Mouse (Mus musculus) limb, embryonic 13.5 days (tissue): ENCODE measurements at regions not wholly inside any gene's neighbourhood (a gene's known extent, or its start where the extent isn't known, plus 50 kb on each side); places are given as distances from the start of the nearest gene placed in this dataset.
"Not testable (repeated sequence)": the region's sequence is repeated elsewhere in the genome, so short reads cannot be mapped to it uniquely, and the experiment has no call there.

ENCODE experiments used
- ATAC-seq: fragments of 200-750 bp; cut with Nextera tagmentation; 2 replicates; pipeline ENCODE4 v1.8.0; 2017; ENCODE audit warnings: low read depth, moderate number of reproducible peaks, moderate TSS enrichment; ENCODE audit not compliant: low FRiP score
- H3K27ac ChIP-seq: fragments of 300-500 bp; sonication (generic); 2 replicates; pipeline ENCODE4 v1.5.1; 2015; ENCODE audit warnings: inconsistent platforms, mild to moderate bottlenecking, moderate library complexity
- H3K27me3 ChIP-seq: fragments of 300-500 bp; sonication (generic); 2 replicates; pipeline ENCODE4 v1.6.1; 2015; ENCODE audit warnings: mild to moderate bottlenecking, inconsistent platforms
- H3K36me3 ChIP-seq: fragments of 300-500 bp; sonication (generic); 2 replicates; pipeline ENCODE4 v1.6.1; 2015; ENCODE audit warnings: inconsistent platforms, mild to moderate bottlenecking, moderate library complexity
- H3K4me1 ChIP-seq: fragments of 300-500 bp; sonication (generic); 2 replicates; pipeline ENCODE4 v1.6.1; 2015; ENCODE audit warnings: inconsistent platforms
- H3K4me2 ChIP-seq: fragments of 300-500 bp; sonication (generic); replicated peaks from 2 replicates; pipeline ENCODE4 v1.6.1; 2015; ENCODE audit warnings: inconsistent platforms, mild to moderate bottlenecking, moderate library complexity
- H3K4me3 ChIP-seq: fragments of 300-500 bp; sonication (generic); 2 replicates; pipeline ENCODE4 v1.5.1; 2015; ENCODE audit warnings: moderate library complexity, mild to moderate bottlenecking, inconsistent platforms
- H3K9ac ChIP-seq: fragments of 300-500 bp; sonication (generic); 2 replicates; pipeline ENCODE4 v1.6.1; 2015; ENCODE audit warnings: mild to moderate bottlenecking, inconsistent platforms
- H3K9me3 ChIP-seq: fragments of 300-500 bp; sonication (generic); 2 replicates; pipeline ENCODE4 v1.6.1; 2016; ENCODE audit warnings: inconsistent platforms
- WGBS: fragments of 180-500 bp; shearing (Covaris S2); methylation state at CpG from one replicate; pipeline ENCODE4 v1.1.7; 2015; 5-methylcytosine and 5-hydroxymethylcytosine counted together

DNA sequence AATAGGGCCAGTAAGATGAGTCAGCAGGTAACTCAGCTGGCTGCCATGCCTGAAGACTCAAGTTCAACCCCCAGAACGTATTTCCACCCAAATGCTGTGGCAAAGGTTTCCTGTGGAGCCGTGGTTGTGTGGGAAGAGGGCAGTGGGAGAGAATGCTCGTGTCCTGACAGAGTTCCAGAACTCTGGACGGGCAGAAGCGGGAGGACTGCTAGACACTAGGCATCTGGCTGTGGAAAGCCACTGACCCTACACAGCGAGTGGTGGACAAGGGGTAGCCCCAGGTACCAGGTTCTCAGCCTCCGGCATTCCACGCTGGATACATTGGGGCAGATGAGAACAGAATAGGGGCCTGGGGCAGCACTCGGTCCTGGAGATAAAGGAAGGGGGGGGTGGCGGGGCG is 69.6 kb upstream of the Acsl3 start:
- no peak for ATAC-seq
- Histone ChIP-seq H3K36me3 (no peaks in the 10 kb centered on the region), H3K4me2 (no peak overlapping the region), H3K27me3 (no peaks in the 10 kb centered on the region), H3K9me3 (no peaks in the 10 kb centered on the region), H3K4me3 (no peak overlapping the region), H3K27ac (no peak overlapping the region), H3K4me1 (0 out of 2 replicates have a peak, but pooled peaks cover 8% of the 10 kb centered on the region), H3K9ac (no peak overlapping the region)
- WGBS = 88% methylated on average over 11 of the region's 11 CpGs

DNA sequence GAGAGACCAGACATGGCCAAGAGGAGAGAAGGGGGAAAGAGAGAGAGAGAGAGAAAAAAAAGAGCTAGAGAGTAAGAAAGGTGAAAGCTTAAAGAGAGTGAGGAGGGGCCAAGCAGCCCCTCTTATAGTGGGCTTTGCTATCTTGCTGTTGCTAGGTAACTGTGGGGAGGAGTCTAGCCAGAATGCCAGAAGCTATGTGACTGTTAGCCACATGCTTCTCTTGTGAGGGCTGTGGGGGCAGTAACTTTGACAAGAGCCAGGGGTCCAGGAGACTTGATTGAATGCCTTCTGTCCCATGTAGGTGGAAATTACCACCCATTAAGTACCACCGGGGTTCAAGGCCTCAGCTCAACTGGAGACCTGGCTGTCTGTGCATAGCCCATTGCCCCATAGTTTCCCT is 69.0 kb upstream of the Acsl3 start:
- H3K27me3 ChIP-seq, H3K9me3 ChIP-seq, H3K4me3 ChIP-seq, H3K9ac ChIP-seq, H3K36me3 ChIP-seq, H3K27ac ChIP-seq, H3K4me2 ChIP-seq, H3K4me1 ChIP-seq: not testable (repeated sequence)
- peak; percentile 59; the same call in 1 of the 2 replicates for ATAC-seq
- 14% methylated on average over 1 of the region's 1 CpGs for WGBS

DNA sequence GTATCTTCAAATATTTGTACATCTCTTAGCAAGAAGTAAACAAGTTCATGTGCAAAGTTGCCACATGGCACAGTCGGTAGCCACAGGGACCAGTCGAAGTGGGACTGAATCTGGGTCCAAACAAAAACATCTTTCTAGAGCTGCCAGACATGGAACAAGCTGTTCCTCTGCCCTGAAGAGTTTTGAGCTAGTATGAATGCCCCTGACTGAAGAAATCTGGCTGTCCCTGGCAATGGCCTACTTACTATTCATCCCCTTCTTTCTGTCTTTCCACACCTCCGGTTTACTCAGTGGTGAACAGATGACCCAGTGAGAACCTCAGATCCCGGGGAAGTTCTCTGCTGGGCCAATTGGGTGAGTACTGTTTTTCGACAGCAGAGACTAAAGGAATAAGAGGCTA is 67.1 kb upstream of the Acsl3 start:
- Histone ChIP-seq H3K4me2 (no peak overlapping the region), H3K9ac (no peak overlapping the region), H3K9me3 (no peaks in the 10 kb centered on the region), H3K36me3 (no peaks in the 10 kb centered on the region), H3K4me3 (no peak overlapping the region), H3K27ac (no peak overlapping the region), H3K4me1 (0 out of 2 replicates have a peak, but pooled peaks cover 8% of the 10 kb centered on the region), H3K27me3 (no peaks in the 10 kb centered on the region)
- no peak for ATAC-seq
- 82% methylated on average over 5 of the region's 5 CpGs for WGBS

GRCm38 (mm10) chr1:78593927-78594641 is 63.5 kb upstream of the Acsl3 start:
- no peak for ATAC-seq
- Histone ChIP-seq H3K27me3 (no peaks in the 10 kb centered on the region), H3K9ac (no peak overlapping the region), H3K9me3 (no peaks in the 10 kb centered on the region), H3K4me2 (no peak overlapping the region), H3K4me3 (no peak overlapping the region), H3K27ac (no peak overlapping the region), H3K4me1 (no peaks in the 10 kb centered on the region), H3K36me3 (no peaks in the 10 kb centered on the region)
- 79% methylated on average over 14 of the region's 14 CpGs for WGBS

DNA sequence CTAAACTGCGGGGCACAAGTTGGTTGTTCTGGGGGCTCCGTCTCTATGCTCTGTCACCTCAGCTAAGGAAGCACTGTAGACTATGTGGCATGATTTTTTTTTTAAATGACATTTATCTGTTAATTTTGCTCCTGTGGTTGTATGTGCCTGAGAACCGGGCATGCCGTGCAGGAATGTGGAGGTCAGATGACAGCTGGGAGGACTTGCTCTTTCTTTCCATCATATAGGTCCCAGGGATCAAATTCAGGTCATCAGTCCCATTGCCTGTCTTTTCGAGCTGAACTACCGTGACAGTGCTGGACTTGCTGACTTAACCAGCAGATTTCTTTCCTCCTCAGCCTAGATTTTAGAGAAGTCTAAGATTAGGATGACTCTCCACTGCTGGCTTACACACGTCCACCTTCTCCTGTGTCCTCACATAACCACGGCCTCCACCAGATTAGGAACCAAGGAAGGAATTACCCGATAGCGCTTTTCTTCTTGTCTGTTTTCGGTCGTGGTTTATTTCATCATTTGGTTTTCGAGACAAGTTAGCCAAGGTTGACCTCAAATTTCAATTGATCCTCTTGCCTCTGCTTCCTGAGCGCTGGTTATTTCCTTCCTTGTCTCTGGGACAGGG is 62.0 kb upstream of the Acsl3 start:
- Histone ChIP-seq H3K9me3 (no peaks in the 10 kb centered on the region), H3K9ac (no peak overlapping the region), H3K4me2 (no peak overlapping the region), H3K27me3 (no peaks in the 10 kb centered on the region), H3K4me3 (no peak overlapping the region), H3K27ac (no peak overlapping the region), H3K36me3 (no peaks in the 10 kb centered on the region), H3K4me1 (no peaks in the 10 kb centered on the region)
- WGBS = 85% methylated on average over 14 of the region's 14 CpGs
- no peak for ATAC-seq

- no peak for ATAC-seq
- no peak overlapping the region for H3K9ac ChIP-seq
- 87% methylated on average over 5 of the region's 5 CpGs for WGBS
Observed at GRCm38 (mm10) chr1:78598561-78598960, 59.1 kb upstream of the Acsl3 start.

DNA sequence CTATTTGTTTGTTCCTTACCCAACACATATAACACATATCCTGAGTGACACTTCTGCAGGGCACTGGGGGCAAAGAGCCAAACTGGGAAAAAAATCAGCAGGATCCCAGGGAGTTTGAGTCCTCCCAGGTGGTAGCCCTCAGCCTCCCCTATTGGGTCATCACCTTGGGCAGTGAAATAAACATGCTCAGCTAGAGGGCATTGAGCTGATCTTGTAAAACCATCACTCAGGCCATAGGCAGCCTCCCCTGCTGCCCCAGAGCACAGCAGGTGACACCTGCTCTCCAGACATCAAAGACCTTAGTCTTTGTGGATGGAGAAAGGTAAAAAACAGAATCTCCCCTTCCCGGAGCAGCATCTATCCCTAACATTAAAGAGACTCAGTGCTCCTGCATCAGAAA is 57.0 kb upstream of the Acsl3 start:
- no peak for ATAC-seq
- WGBS = 7% methylated on average over 1 of the region's 1 CpGs
- no peak overlapping the region for H3K4me3 ChIP-seq
- H3K4me1 ChIP-seq = no peaks in the 10 kb centered on the region
- H3K27me3 ChIP-seq = no peaks in the 10 kb centered on the region
- H3K9ac ChIP-seq = no peak overlapping the region
- H3K4me2 ChIP-seq = no peak overlapping the region
- H3K9me3 ChIP-seq = no peaks in the 10 kb centered on the region
- H3K27ac ChIP-seq = no peak overlapping the region
- no peaks in the 10 kb centered on the region for H3K36me3 ChIP-seq

More at GRCm38 (mm10) chr1:78598561-78598960, 59.1 kb upstream of the Acsl3 start:
- Histone ChIP-seq H3K36me3 (no peaks in the 10 kb centered on the region), H3K4me2 (no peak overlapping the region), H3K9me3 (no peaks in the 10 kb centered on the region), H3K27ac (no peak overlapping the region), H3K4me3 (no peak overlapping the region), H3K27me3 (no peaks in the 10 kb centered on the region), H3K4me1 (no peaks in the 10 kb centered on the region)

DNA sequence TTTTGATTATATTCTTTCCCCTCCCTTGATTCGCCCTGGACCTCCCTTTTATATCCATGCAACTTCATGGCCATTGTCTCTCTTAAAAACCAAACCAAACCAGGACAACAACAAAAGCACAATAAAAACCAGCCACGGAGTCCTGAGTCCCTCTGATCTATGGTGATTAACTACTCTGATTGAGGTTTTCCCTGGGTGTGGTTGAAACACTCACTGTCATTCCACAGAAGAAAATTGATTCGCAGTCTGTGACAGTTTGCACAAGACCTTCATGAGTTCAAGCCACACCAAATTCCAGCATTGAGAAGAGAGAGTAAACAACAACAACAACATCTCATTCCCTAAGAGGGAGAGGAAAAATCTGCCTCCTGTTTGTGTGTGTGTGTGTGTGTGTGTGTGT is 56.1 kb upstream of the Acsl3 start:
- 23% methylated on average over 3 of the region's 3 CpGs for WGBS
- Histone ChIP-seq H3K4me3 (no peak overlapping the region), H3K9me3 (no peaks in the 10 kb centered on the region), H3K27me3 (no peaks in the 10 kb centered on the region), H3K36me3 (no peaks in the 10 kb centered on the region), H3K4me2 (no peak overlapping the region), H3K27ac (no peak overlapping the region), H3K9ac (no peak overlapping the region), H3K4me1 (no peaks in the 10 kb centered on the region)
- ATAC-seq = no peak

GRCm38 (mm10) chr1:78602039-78602438 is 55.6 kb upstream of the Acsl3 start:
- no peak for ATAC-seq

GRCm38 (mm10) chr1:78602885-78603284 is 54.7 kb upstream of the Acsl3 start:
- Histone ChIP-seq H3K27me3 (no peaks in the 10 kb centered on the region), H3K9me3 (no peaks in the 10 kb centered on the region), H3K27ac (no peak overlapping the region), H3K4me1 (no peaks in the 10 kb centered on the region), H3K36me3 (no peaks in the 10 kb centered on the region), H3K4me3 (no peak overlapping the region), H3K4me2 (no peak overlapping the region), H3K9ac (no peak overlapping the region)
- WGBS = 95% methylated on average over 3 of the region's 3 CpGs
- ATAC-seq = no peak

More at GRCm38 (mm10) chr1:78602039-78602438, 55.6 kb upstream of the Acsl3 start:
- Histone ChIP-seq H3K27ac (no peak overlapping the region), H3K4me1 (no peaks in the 10 kb centered on the region), H3K27me3 (no peaks in the 10 kb centered on the region), H3K9me3 (no peaks in the 10 kb centered on the region), H3K9ac (no peak overlapping the region), H3K4me2 (no peak overlapping the region), H3K36me3 (no peaks in the 10 kb centered on the region), H3K4me3 (no peak overlapping the region)
- 6% methylated on average over 3 of the region's 3 CpGs for WGBS

- H3K27me3 ChIP-seq = no peaks in the 10 kb centered on the region
- ATAC-seq = no peak
- H3K36me3 ChIP-seq = no peaks in the 10 kb centered on the region
- 78% methylated on average over 9 of the region's 9 CpGs for WGBS
- H3K4me1 ChIP-seq = peaks cover 8% of the 10 kb centered on the region
- no peaks in the 10 kb centered on the region for H3K9me3 ChIP-seq
- no peak overlapping the region for H3K4me2 ChIP-seq
- H3K9ac ChIP-seq = no peak overlapping the region
- no peak overlapping the region for H3K4me3 ChIP-seq
- H3K27ac ChIP-seq = no peak overlapping the region
Observed at GRCm38 (mm10) chr1:78604820-78605550, 52.6 kb upstream of the Acsl3 start.
